Mouse (Mus musculus) lung, postnatal 4 days (tissue): ENCODE measurements around the gene Malrd1.
A peak's percentile ranks its signal among the peaks of the same experiment; 100 is the strongest.
"Not testable (repeated sequence)": the region's sequence is repeated elsewhere in the genome, so short reads cannot be mapped to it uniquely, and the experiment has no call there.

ENCODE experiments used
- DNase-seq, 2 experiments: peaks; one replicate each; pipeline ENCODE4 v3.0.0; 2021

Malrd1 gene

GRCm38 (mm10) chr2:15526241-15526924 lies at the start of gene Malrd1:
Gene Malrd1, plus strand, starts transcription at chr2:15526479.
- no peak for DNase-seq

GRCm38 (mm10) chr2:15538643-15539042 lies 12.4 kb downstream of the Malrd1 start:
- peak in 1 of 2 experiments; percentile 8 for DNase-seq

GRCm38 (mm10) chr2:15613327-15613948 lies 87.2 kb downstream of the Malrd1 start:
- no peak for DNase-seq

GRCm38 (mm10) chr2:15614026-15614425 lies 87.7 kb downstream of the Malrd1 start:
- no peak for DNase-seq

GRCm38 (mm10) chr2:15635761-15636160 lies 109.5 kb downstream of the Malrd1 start:
- DNase-seq: no peak

- no peak for DNase-seq
Observed at GRCm38 (mm10) chr2:15643864-15644263, 117.6 kb downstream of the Malrd1 start.

GRCm38 (mm10) chr2:15656388-15656787 lies 130.1 kb downstream of the Malrd1 start:
- DNase-seq: no peak

- no peak for DNase-seq
Observed at GRCm38 (mm10) chr2:15702977-15703376, 176.7 kb downstream of the Malrd1 start.

GRCm38 (mm10) chr2:15740945-15741344 lies 214.7 kb downstream of the Malrd1 start:
- no peak for DNase-seq

- no peak for DNase-seq
Observed at GRCm38 (mm10) chr2:15744979-15745688, 218.9 kb downstream of the Malrd1 start.

GRCm38 (mm10) chr2:15784818-15785217 lies 258.5 kb downstream of the Malrd1 start:
- no peak for DNase-seq

- DNase-seq: no peak
Observed at GRCm38 (mm10) chr2:15815724-15816123, 289.4 kb downstream of the Malrd1 start.

- DNase-seq: no peak
Observed at GRCm38 (mm10) chr2:15869380-15869779, 343.1 kb downstream of the Malrd1 start.

GRCm38 (mm10) chr2:15893418-15894120 lies 367.3 kb downstream of the Malrd1 start:
- no peak for DNase-seq

- no peak for DNase-seq
Observed at GRCm38 (mm10) chr2:15925432-15925831, 399.2 kb downstream of the Malrd1 start.

- DNase-seq: no peak
Observed at GRCm38 (mm10) chr2:15926041-15926440, 399.8 kb downstream of the Malrd1 start.

GRCm38 (mm10) chr2:15931479-15931878 lies 405.2 kb downstream of the Malrd1 start:
- DNase-seq: no peak

- no peak for DNase-seq
Observed at GRCm38 (mm10) chr2:15931924-15932323, 405.6 kb downstream of the Malrd1 start.

GRCm38 (mm10) chr2:15932340-15932739 lies 406.1 kb downstream of the Malrd1 start:
- no peak for DNase-seq

- DNase-seq: no peak
Observed at GRCm38 (mm10) chr2:16002925-16003324, 476.6 kb downstream of the Malrd1 start.

GRCm38 (mm10) chr2:16017046-16017445 lies 490.8 kb downstream of the Malrd1 start:
- not testable (repeated sequence) for DNase-seq

GRCm38 (mm10) chr2:16017719-16018118 lies 491.4 kb downstream of the Malrd1 start:
- DNase-seq: not testable (repeated sequence)

- peak in 1 of 2 experiments; percentile 44 for DNase-seq
Observed at GRCm38 (mm10) chr2:16029752-16030151, 503.5 kb downstream of the Malrd1 start.
